Mouse (Mus musculus) heart, adult 2 months (tissue): Measurements from ENCODE around the gene Mgmt.

Source experiments
- CTCF ChIP-seq: fragments of 200-600 bp; IDR thresholded peaks from 2 replicates; pipeline ENCODE4 v1.8.1; 2022; ENCODE audit warnings: antibody characterized with exemption, mild to moderate bottlenecking, moderate library complexity
- EP300 ChIP-seq: fragments of 200-500 bp; IDR thresholded peaks from 2 replicates; pipeline ENCODE4 v1.6.1; 2011; ENCODE audit warnings: low read depth, low read length, control low read depth; ENCODE audit not compliant: insufficient read depth
- POLR2A ChIP-seq: fragments of 200-500 bp; IDR thresholded peaks from 2 replicates; pipeline ENCODE4 v1.6.1; 2011; ENCODE audit warnings: mild to moderate bottlenecking, low read depth, low read length, control low read depth; ENCODE audit not compliant: insufficient read depth

DNA sequence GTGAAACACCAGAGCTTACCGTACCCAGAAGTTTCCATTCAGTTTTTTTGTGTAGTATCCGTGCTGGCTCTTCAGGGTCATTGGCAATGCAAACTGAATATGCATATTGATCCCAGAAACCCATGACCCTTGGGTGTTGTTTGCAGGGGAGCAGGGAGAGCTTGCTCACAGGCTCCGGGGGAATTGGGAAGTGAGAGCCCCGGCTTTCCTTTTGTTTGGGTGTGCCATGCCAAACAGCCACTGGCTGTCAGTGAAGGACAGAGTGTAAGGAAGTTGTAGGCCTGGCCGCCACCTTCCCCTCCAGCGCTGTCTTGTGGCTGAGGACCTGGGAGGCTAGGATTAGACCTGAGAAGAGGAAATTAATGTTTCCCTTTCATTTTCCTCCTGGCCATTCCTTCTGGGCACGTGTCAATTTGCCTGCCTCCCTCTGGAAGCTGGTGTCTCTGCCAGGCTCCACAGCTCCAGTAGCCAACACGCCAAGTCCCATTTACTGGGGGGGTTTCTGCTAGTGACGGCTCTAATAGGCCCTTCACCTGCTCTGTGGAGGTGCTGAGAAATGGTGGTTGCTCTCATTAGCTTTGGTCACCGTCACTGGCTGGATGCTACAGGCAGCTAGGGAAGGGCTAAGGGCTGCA is 144.0 kb downstream of the Mgmt start:
- TF ChIP-seq CTCF (no peak), EP300 (no peak), POLR2A (no peak)
